Mouse (Mus musculus) midbrain, embryonic 13.5 days (tissue): ENCODE results near the gene Cybc1. TPM values are rescaled to one million over a fixed set of nuclear protein-coding genes. Genes with fewer than 3 reads are reported as not detected.
A peak's percentile ranks its signal among the peaks of the same experiment; 100 is the strongest.

Experiments
- ATAC-seq: fragments of 200-750 bp; cut with Nextera tagmentation; 2 replicates; pipeline ENCODE4 v1.8.0; 2017; ENCODE audit warnings: mild to moderate bottlenecking, moderate TSS enrichment, moderate library complexity
- H3K27ac ChIP-seq: fragments of 300-500 bp; sonication (generic); 2 replicates; pipeline ENCODE4 v1.5.1; 2015; ENCODE audit warnings: inconsistent platforms, mild to moderate bottlenecking, moderate library complexity
- H3K27me3 ChIP-seq: fragments of 300-500 bp; sonication (generic); 2 replicates; pipeline ENCODE4 v1.6.1; 2015; ENCODE audit warnings: mild to moderate bottlenecking, inconsistent platforms
- H3K36me3 ChIP-seq: fragments of 300-500 bp; sonication (generic); 2 replicates; pipeline ENCODE4 v1.6.1; 2015; ENCODE audit warnings: mild to moderate bottlenecking, inconsistent platforms
- H3K4me1 ChIP-seq: fragments of 300-500 bp; sonication (generic); replicated peaks from 2 replicates; pipeline ENCODE4 v1.6.1; 2015; ENCODE audit warnings: inconsistent platforms
- H3K4me2 ChIP-seq: fragments of 300-500 bp; sonication (generic); replicated peaks from 2 replicates; pipeline ENCODE4 v1.6.1; 2015; ENCODE audit warnings: moderate library complexity, mild to moderate bottlenecking, inconsistent platforms
- H3K4me3 ChIP-seq: fragments of 300-500 bp; sonication (generic); replicated peaks from 2 replicates; pipeline ENCODE4 v1.5.1; 2015; ENCODE audit warnings: mild to moderate bottlenecking, inconsistent platforms
- H3K9ac ChIP-seq: fragments of 300-500 bp; sonication (generic); replicated peaks from 2 replicates; pipeline ENCODE4 v1.6.1; 2015; ENCODE audit warnings: mild to moderate bottlenecking, inconsistent platforms
- H3K9me3 ChIP-seq: fragments of 300-500 bp; sonication (generic); 2 replicates; pipeline ENCODE4 v1.6.1; 2016; ENCODE audit warnings: mild to moderate bottlenecking, inconsistent platforms
- WGBS: fragments of 180-500 bp; shearing (Covaris S2); methylation state at CpG from one replicate; pipeline ENCODE4 v1.1.7; 2015; 5-methylcytosine and 5-hydroxymethylcytosine counted together
- polyA plus RNA-seq: library from polyadenylated mRNA; unstranded; fragments of >200 nt; fragmentation: Nextera tagmentation; extraction: Ambion mirVana; gene quantifications from 2 replicates; pipeline ENCODE4 v1.2.1, GENCODE M21; 2015

Cybc1 gene
- polyA plus RNA-seq, 1 experiment from 2014 or later, result 42.6 TPM

DNA sequence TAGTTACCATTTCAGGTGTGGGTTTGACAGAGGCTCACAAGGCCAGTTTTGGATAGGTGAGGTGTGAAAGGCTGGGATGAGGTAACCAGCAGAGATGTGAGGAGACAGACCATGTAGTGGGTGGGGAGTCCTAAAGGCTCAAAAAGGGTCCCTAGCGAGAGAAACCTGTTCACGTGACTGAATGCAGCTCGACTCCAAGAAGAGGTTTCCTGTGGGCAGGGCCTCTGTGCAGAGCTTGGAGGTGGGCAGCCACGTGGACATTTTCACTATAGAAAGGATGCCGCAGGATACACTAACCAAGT, 25.3 kb downstream of the Cybc1 start:
- no peaks in the 10 kb centered on the region for H3K9me3 ChIP-seq
- ATAC-seq, result no peak
- peaks cover 16% of the 10 kb centered on the region for H3K4me1 ChIP-seq
- peak overlapping the region; percentile 73 for H3K4me3 ChIP-seq
- H3K36me3 ChIP-seq, result peaks cover 10% of the 10 kb centered on the region
- peak overlapping the region; percentile 92 for H3K27ac ChIP-seq
- H3K9ac ChIP-seq, result peak overlapping the region; percentile 84
- WGBS, result 4% methylated on average over 5 of the region's 5 CpGs
- H3K4me2 ChIP-seq, result peak overlapping the region; percentile 71
- H3K27me3 ChIP-seq, result no peaks in the 10 kb centered on the region

DNA sequence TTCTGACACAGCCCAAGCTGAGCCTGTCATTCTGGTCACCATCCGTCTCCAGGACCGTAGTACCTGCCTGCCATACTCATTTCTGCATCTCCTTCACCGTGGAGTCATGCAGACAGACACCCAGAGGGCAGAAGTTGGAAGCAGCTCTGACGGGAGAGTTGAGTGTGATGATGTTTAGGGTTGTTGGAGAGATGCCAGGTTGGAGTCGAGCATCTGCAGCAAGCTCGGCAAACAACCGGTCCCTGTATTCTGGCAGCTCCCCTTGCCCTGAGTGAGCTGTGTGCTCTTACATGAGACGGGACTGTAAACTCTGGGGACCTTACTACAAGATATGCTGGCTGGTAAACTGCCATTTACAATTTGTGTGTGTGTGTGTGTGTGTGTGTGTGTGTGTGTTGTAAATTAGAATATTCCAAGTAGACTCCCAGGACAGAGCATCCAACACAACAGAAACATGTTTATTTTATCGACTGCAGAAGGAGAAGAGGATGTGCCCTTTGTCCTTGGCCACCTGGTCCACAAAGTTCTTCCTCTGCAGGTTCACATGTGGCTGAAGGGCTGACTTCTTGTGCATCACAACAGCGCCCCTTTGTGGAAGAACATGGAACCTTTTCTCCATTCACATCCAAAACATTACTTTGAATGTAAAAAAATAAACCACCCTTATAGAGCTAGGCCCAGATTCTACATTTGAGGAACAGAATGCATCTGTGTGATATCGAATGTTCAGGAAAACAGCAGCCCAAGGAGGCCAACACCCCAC, 27.5 kb downstream of the Cybc1 start:
- WGBS, result 66% methylated on average over 11 of the region's 11 CpGs
- no peaks in the 10 kb centered on the region for H3K27me3 ChIP-seq
- peaks cover 16% of the 10 kb centered on the region for H3K4me1 ChIP-seq
- no peaks in the 10 kb centered on the region for H3K36me3 ChIP-seq
- H3K27ac ChIP-seq, result no peak overlapping the region
- no peaks in the 10 kb centered on the region for H3K9me3 ChIP-seq
- H3K9ac ChIP-seq, result no peak overlapping the region
- ATAC-seq, result no peak
- H3K4me3 ChIP-seq, result no peak overlapping the region
- no peak overlapping the region for H3K4me2 ChIP-seq

- WGBS, result 91% methylated on average over 6 of the region's 6 CpGs
- Histone ChIP-seq H3K4me3 (no peak overlapping the region), H3K4me2 (no peak overlapping the region), H3K27me3 (no peaks in the 10 kb centered on the region), H3K36me3 (peaks cover 7% of the 10 kb centered on the region), H3K9ac (no peak overlapping the region; the same call in 1 of the 2 replicates), H3K9me3 (no peaks in the 10 kb centered on the region), H3K4me1 (peaks cover 16% of the 10 kb centered on the region), H3K27ac (no peak overlapping the region)
- no peak for ATAC-seq
Measured at GRCm38 (mm10) chr11:121200781-121201180, 28.3 kb downstream of the Cybc1 start.

DNA sequence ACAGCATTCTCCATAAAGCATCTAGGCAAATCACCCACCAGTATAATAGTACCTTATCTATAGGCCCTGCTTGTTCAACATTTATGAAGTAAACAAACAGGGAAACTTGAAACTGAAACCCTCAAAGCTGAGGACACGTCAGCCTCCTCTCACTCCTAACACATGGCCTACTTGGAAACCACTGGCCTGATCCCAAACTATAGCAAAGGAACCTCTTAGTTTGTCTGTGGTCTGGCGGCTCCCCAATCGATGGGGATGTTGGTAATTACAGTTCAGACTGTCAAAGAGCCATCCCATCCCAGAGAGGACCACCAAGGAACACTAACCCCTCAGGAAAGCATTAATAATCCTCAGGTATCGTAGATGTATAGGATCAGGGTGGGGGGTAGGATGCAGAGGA, 29.3 kb downstream of the Cybc1 start:
- H3K9ac ChIP-seq, result no peak overlapping the region

DNA sequence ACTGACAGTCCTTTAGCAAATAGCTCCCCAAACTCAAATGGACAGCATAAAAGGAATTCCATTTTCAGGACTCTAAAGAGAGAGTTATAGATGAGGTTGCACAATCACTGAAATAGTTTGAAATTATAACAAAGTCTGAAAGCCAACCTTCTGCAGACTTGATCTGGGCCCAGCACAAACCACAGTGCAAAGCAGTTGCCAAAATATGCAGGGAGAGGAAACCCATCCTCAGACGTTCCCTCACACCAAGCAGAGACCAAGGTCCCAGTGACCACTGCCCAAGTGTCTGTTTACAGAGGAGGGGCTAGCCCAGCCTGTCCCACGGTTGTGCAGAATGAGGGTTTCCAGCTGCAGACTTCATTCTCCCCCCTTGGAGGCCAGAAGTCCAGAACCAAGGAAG, 30.5 kb downstream of the Cybc1 start:
- peaks cover 19% of the 10 kb centered on the region for H3K36me3 ChIP-seq

More for the DNA sequence above, 29.3 kb downstream of the Cybc1 start:
- H3K4me3 ChIP-seq, result no peak overlapping the region
- ATAC-seq, result no peak
- H3K36me3 ChIP-seq, result peaks cover 13% of the 10 kb centered on the region
- no peak overlapping the region for H3K27ac ChIP-seq
- H3K27me3 ChIP-seq, result no peaks in the 10 kb centered on the region
- H3K9me3 ChIP-seq, result no peaks in the 10 kb centered on the region
- WGBS, result 81% methylated on average over 4 of the region's 4 CpGs
- H3K4me2 ChIP-seq, result no peak overlapping the region
- peaks cover 10% of the 10 kb centered on the region; the same call in 1 of the 2 replicates for H3K4me1 ChIP-seq

GRCm38 (mm10) chr11:121193415-121193814, 35.7 kb downstream of the Cybc1 start:
- Histone ChIP-seq H3K27ac (no peak overlapping the region), H3K9me3 (no peaks in the 10 kb centered on the region), H3K4me3 (no peak overlapping the region), H3K4me1 (no peaks in the 10 kb centered on the region), H3K27me3 (no peaks in the 10 kb centered on the region), H3K9ac (no peak overlapping the region), H3K36me3 (peaks cover 30% of the 10 kb centered on the region), H3K4me2 (no peak overlapping the region)
- WGBS, result 78% methylated on average over 3 of the region's 3 CpGs
- no peak for ATAC-seq

More for the DNA sequence above, 30.5 kb downstream of the Cybc1 start:
- Histone ChIP-seq H3K4me1 (peaks cover 5% of the 10 kb centered on the region; the same call in 1 of the 2 replicates), H3K9me3 (no peaks in the 10 kb centered on the region), H3K27ac (no peak overlapping the region), H3K9ac (no peak overlapping the region), H3K4me2 (no peak overlapping the region), H3K4me3 (no peak overlapping the region), H3K27me3 (no peaks in the 10 kb centered on the region)
- no peak for ATAC-seq
- WGBS, result 63% methylated on average over 2 of the region's 2 CpGs

DNA sequence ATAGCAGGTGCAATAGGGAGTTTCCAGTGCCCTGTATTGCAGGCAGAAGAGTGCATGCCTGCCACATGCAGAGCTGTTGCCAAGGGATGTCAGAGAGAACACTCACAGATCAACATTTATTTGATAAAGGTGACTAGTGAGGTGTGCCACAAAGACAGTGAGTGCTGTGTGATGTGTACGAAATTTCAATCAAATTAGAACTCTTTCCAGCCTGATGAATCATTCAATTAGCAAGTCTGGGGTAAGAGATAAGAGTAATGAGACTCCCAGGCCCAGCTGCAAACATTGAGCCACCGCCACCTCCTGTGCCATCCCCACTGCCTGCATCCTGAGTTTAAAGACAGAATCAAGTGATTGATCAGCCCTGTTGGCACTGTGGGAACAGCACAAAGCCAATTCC, 36.4 kb downstream of the Cybc1 start:
- H3K27me3 ChIP-seq, result no peaks in the 10 kb centered on the region
- no peak overlapping the region for H3K4me2 ChIP-seq
- H3K4me1 ChIP-seq, result no peaks in the 10 kb centered on the region
- no peak overlapping the region for H3K4me3 ChIP-seq
- H3K9ac ChIP-seq, result no peak overlapping the region
- WGBS, result 83% methylated on average over 2 of the region's 2 CpGs
- no peak for ATAC-seq
- peaks cover 30% of the 10 kb centered on the region for H3K36me3 ChIP-seq
- H3K9me3 ChIP-seq, result no peaks in the 10 kb centered on the region
- no peak overlapping the region for H3K27ac ChIP-seq

DNA sequence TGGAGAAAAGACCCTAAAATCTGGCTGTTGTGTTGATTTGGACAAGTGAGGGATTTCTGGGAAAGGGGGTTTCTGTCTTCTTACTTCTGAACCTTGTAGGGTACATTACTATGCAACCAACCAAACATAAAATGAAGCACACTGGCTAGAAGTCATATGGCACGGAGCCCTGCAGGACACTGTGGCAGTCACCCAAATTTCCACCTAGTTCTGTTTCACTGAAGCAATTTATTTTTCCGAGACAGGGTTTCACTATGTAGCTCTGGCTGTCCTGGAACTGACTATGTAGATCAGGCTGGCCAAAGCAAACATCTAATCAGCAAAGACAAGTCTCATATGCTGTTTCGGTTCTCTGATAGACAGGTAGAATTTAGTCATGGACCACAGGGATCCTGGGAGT, 39.4 kb downstream of the Cybc1 start:
- no peak overlapping the region for H3K4me3 ChIP-seq
- H3K36me3 ChIP-seq, result peaks cover 15% of the 10 kb centered on the region; the same call in 1 of the 2 replicates
- no peak overlapping the region for H3K27ac ChIP-seq
- H3K9ac ChIP-seq, result no peak overlapping the region
- no peak for ATAC-seq
- no peak overlapping the region for H3K4me2 ChIP-seq
- H3K4me1 ChIP-seq, result no peaks in the 10 kb centered on the region
- 92% methylated on average over 3 of the region's 3 CpGs for WGBS
- no peaks in the 10 kb centered on the region for H3K9me3 ChIP-seq
- H3K27me3 ChIP-seq, result no peaks in the 10 kb centered on the region

DNA sequence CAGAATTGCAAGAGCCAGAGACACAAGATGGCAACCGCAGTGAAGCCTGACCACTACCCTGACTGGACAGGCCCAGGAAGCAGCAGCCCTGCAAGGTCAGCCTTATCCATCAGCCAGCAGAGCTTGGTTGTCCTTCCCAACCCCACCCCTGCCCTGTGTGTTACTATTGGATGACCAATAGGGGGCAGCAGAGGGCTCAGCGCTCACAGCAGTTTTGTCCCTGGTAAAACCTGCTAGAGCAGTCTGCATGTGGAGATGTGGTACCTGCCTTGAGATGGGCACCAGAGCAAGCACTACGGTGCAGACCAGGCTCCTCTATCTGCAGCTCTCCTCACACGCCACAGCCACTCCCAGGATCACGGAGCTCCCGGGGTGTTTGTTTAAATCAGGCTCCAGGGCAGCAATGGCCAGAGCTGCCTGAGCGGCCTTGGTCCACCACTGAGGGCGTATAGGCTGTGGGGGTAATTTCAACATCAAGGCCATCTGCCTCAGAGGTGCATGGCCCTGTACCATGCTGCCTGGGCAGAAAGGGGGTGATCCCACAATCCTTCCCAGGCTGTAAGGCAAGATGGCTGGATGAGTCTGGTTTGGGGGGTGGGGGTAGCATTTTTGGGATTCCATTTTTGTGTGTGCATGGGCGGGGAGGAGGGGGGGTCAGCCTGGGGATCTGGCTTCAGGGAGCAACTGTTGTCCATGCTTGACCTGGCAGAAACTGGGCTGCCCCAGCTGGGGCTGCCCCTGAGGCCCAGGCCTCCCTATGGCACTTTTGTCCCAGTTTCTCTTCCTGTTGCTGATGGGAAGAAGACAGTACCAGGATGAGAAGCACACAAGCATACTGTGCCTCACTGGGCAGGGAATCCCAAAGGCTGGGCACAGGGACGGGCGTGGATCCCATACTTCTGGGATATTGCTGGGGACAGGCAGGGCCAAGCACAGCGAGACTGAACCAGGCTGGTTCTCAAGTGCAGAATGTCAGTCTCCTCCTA, 52.5 kb downstream of the Cybc1 start:
- peaks cover 13% of the 10 kb centered on the region; the same call in 1 of the 2 replicates for H3K36me3 ChIP-seq
- H3K9me3 ChIP-seq, result no peaks in the 10 kb centered on the region
- no peak overlapping the region for H3K27ac ChIP-seq
- H3K4me2 ChIP-seq, result no peak overlapping the region
- H3K4me3 ChIP-seq, result no peak overlapping the region
- ATAC-seq, result peak; percentile 43; the same call in 1 of the 2 replicates
- no peaks in the 10 kb centered on the region for H3K27me3 ChIP-seq
- peak overlapping the region; percentile 32; the same call in 1 of the 2 replicates for H3K9ac ChIP-seq
- H3K4me1 ChIP-seq, result peaks cover 13% of the 10 kb centered on the region
- 58% methylated on average over 12 of the region's 12 CpGs for WGBS

DNA sequence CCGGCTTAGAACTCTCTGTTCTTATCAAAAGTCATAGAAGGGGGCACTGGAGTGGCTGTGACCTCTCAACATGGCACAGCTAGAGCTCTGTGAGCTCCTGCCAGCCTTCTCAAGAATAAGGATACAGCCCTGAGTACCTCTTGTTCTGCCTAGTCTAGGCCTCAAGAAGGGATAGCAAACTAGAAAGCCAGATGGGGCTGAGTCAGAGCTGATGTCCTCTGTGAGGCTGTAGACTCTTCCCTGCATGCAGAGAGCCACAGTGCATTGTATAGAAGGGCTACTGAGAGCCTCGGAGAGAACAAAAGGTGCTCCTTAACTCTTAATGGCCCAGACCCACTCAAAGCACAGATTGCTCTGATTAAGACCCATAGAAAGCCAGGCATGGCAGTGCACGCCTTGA, 54.9 kb downstream of the Cybc1 start:
- Histone ChIP-seq H3K4me1 (peaks cover 13% of the 10 kb centered on the region), H3K27ac (no peak overlapping the region), H3K27me3 (no peaks in the 10 kb centered on the region), H3K9ac (no peak overlapping the region), H3K36me3 (no peaks in the 10 kb centered on the region), H3K4me3 (no peak overlapping the region), H3K4me2 (no peak overlapping the region), H3K9me3 (no peaks in the 10 kb centered on the region)
- WGBS, result 41% methylated on average over 3 of the region's 3 CpGs
- ATAC-seq, result 0 out of 2 replicates have a peak, but pooled peaks have one; percentile 18

DNA sequence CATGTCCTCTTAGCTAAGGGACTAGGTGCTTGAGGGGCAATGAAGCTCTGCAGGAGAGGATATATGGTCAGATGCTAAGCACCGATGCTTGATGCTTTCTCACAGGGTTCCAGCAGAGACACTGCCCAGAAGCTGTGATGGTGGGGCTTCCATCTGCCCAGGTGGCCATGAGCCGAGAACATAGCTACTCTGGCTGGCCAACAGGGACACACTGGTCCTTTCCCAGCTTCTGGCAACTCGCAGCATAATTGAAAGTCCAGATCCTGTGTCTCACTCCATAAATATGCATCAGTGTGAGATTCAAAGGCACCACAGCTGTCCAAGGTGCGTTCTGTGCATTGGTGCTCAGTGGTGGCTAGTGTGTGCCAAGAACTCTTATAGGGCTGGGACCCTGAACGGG, 55.9 kb downstream of the Cybc1 start:
- H3K27me3 ChIP-seq, result no peaks in the 10 kb centered on the region
- no peak overlapping the region for H3K4me2 ChIP-seq
- H3K27ac ChIP-seq, result no peak overlapping the region
- 74% methylated on average over 5 of the region's 5 CpGs for WGBS
- H3K4me3 ChIP-seq, result no peak overlapping the region
- no peaks in the 10 kb centered on the region for H3K36me3 ChIP-seq
- H3K9me3 ChIP-seq, result no peaks in the 10 kb centered on the region
- ATAC-seq, result no peak
- H3K4me1 ChIP-seq, result peaks cover 13% of the 10 kb centered on the region
- no peak overlapping the region for H3K9ac ChIP-seq
